Mouse (Mus musculus): Measurements from ENCODE around the gene Col4a1.

Gene Col4a1

DNA sequence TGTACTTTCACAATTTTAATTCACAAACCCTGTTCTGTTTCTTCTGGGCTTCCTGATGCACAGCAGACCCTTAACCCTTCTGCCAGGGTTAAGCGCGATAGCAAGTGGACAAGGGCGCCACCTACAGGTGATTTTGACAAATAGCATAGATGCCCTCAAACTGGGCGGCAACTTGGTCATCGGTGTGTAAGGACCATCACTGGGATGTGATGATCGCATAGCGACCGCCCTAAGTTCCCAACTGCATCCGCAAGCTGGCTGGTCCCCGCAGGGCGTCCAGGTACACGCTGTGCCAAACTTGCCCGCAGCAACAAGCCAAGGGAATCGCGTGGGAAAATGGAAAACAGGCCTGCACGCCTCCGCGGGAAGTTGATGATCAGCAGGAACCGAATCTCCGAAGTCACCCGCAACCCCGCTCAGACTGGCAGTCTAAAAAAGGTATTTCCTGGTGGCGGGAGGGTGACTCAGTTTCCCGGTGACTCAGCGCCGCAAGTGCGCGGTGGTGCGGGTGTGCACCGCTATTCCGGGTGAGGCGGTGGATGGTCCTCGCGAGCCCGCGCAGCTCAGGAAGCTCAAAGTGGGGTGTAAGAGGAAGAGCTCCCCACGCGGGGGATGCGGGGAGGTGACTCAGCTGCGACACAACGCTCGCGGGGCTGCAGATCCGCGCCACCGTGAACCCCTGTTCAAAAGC, 124.9 kb downstream of the Col4a1 start:
- in situ Hi-C loops (cut with MboI; ENCODE audit: low sequenced_read_pairs), result loop anchor here (25.0 kb wide), 1 partner anchor 750 kb away; no protein-coding TSS in a partner anchor

DNA sequence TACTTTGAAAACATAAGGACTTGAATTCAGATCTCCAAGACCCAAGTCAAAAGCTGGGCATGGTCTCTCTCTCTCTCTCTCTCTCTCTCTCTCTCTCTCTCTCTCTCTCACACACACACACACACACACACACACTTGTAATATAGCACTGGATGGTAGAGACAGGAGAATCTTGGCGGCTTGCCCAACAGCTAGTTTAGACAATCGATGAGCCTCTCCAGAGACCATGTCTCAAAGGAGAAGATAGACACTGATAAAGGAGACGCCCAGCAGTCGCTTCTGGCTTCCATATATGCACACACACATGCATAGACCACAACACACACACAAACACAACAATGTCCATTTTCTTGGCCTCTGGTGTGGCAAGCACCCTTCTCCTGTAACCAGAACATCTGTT, 126.2 kb downstream of the Col4a1 start:
- in situ Hi-C loops (cut with MboI; ENCODE audit: low sequenced_read_pairs), result loop anchor here (25.0 kb wide), 1 partner anchor 749 kb away; no protein-coding TSS in a partner anchor

DNA sequence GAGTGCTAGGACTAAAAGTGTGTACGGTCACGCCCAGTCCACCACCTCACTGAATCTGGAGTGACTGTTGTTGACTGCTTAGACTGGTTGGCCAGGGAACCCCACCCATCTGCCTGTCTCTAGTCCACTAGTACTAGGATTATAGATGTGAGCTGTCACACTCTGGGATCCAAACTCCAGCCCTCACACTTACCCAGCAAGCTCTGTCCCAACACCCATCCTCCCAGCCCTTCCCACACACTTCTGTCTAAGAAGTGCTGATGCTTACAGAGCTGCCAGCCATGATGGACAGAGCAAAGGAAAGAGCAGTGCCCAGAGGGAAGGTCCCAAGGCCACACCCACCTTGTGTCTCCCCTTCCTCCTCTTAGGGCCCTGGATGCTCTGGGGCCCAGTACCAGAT, 127.0 kb downstream of the Col4a1 start:
- in situ Hi-C loops (cut with MboI; ENCODE audit: low sequenced_read_pairs), result loop anchor here (25.0 kb wide), 1 partner anchor 748 kb away; no protein-coding TSS in a partner anchor

DNA sequence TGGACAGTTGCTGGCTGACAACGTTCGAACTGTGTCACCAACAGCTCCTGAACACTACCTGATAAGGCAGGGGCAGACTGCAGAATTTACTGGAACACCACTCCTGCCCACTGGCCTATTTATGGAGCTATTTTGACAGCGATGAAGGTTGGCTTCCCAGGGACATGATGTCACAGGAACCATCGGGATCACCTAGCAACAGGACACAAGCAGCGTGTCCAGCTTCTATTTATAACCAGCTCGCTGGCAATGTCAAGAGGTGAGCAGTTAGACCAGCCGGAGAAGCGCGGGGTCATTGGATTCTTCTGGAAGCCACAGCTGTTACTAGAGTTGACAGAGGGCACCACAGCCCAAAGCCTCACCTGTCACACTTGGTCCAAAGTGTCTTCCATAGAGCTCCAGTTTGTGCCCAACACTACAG, 129.0 kb downstream of the Col4a1 start:
- in situ Hi-C loops (cut with MboI; ENCODE audit: low sequenced_read_pairs), result loop anchor here (25.0 kb wide), 1 partner anchor 746 kb away; no protein-coding TSS in a partner anchor

DNA sequence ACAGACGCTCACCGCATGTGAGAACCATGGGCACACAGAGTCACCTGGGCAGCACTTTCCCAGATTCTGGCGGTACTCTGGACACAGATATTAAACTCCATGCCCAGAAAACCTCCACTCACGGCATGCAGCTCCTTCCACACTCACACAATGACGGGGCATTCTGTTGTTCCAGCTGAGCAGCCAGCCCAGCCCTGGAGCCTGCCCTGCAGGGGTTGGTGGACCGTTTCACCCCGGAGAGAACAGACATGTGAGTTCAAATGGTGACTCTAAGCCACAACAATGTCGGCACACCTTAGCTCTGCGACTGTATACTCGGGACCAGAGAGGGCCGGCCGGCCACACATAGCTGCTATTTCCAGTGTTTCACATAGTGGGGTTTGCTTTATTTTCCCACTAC, 130.0 kb downstream of the Col4a1 start:
- in situ Hi-C loops (cut with MboI; ENCODE audit: low sequenced_read_pairs), result loop anchor here (25.0 kb wide), 1 partner anchor 745 kb away; no protein-coding TSS in a partner anchor

DNA sequence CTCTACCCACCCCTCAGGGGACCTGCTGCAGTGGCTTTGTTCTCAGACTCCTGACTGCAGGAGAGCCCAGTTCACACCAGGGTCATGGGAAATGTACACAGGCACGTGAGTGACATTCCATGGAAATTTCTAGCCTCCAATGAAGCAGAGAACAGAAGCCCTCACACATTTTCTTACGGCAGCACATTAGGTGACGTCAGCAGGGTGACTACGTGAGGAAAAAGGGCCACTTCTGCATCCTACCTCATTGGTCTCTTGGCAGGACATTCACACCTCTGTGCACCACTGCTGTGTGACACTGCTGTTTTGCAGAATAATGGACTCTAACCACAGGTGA, 130.5 kb downstream of the Col4a1 start:
- in situ Hi-C loops (cut with MboI; ENCODE audit: low sequenced_read_pairs), result loop anchor here (25.0 kb wide), 1 partner anchor 745 kb away; no protein-coding TSS in a partner anchor

DNA sequence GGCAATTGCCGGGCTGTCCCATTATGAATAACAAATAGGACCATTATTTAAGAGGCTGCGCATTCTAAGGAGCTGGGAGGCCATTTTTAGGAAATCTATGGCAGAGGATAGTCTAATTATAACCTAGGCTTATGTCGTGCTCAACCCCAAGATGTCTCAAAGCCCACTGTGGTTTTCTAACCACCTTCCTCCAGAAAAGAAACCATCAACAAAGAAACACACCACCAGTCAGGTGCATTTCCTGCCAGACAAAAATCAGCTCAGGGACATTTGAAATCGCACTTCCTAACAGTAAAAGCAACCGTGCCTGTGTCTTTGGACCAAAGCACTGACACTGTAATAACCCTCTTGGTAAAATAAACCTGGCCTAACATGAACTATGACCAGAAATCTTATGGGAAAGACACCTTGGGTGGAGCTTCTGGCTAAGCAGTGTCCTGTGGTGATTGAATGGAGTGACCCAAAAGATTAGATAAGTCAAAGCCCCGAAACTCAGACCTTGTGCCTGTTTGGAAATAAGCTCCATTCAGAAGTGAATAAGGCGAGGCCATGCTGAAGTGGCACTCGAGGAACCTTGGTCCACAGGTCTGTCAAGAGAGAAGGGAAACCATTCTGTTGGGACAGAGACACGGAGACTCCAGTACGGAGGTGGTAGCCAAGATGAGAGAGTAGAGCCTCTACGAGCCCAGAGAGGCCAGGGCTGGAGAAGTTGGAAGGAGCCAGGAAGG, 131.0 kb downstream of the Col4a1 start:
- in situ Hi-C loops (cut with MboI; ENCODE audit: low sequenced_read_pairs), result loop anchor here (25.0 kb wide), 1 partner anchor 744 kb away; no protein-coding TSS in a partner anchor

DNA sequence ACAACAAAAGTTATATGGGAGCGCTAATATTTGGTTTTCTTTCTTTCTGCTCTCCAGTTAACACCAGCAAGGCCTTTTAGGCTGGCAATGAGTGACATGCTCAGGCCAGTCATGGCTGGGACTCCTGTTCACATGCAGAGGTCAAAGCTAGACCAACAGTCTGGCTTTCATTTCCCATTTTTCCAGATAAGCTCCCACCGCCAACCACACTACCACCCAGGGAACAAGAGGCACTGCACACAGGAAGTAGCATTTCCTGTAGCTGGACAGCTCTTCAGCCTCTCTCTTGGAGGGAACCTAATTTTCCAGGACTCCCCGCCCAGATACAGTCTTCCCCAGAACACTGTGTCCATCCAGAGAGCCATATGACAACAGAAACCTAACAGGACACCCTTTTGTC, 132.8 kb downstream of the Col4a1 start:
- in situ Hi-C loops (cut with MboI; ENCODE audit: low sequenced_read_pairs), result loop anchor here (25.0 kb wide), 1 partner anchor 743 kb away; no protein-coding TSS in a partner anchor

DNA sequence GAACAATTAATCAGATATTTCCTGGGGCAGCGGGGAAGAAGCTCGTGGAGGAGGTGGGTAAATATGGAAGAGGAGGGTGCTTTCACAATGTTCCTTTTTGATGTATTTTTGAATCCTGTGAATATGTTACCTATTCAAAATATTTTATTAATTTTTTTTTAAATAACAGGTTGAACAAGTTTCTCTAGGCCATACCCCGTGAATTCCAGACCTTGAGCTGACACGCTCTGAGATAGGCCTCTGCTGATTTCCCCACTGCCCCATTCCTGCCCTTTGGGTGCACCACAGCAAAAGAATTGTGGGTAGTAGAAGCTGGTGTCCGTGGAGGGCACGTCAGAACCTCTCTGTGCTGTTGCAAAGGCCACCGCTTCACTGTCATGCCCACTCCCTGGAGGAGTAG, 136.2 kb downstream of the Col4a1 start:
- in situ Hi-C loops (cut with MboI; ENCODE audit: low sequenced_read_pairs), result loop anchor here (25.0 kb wide), 1 partner anchor 739 kb away; no protein-coding TSS in a partner anchor

DNA sequence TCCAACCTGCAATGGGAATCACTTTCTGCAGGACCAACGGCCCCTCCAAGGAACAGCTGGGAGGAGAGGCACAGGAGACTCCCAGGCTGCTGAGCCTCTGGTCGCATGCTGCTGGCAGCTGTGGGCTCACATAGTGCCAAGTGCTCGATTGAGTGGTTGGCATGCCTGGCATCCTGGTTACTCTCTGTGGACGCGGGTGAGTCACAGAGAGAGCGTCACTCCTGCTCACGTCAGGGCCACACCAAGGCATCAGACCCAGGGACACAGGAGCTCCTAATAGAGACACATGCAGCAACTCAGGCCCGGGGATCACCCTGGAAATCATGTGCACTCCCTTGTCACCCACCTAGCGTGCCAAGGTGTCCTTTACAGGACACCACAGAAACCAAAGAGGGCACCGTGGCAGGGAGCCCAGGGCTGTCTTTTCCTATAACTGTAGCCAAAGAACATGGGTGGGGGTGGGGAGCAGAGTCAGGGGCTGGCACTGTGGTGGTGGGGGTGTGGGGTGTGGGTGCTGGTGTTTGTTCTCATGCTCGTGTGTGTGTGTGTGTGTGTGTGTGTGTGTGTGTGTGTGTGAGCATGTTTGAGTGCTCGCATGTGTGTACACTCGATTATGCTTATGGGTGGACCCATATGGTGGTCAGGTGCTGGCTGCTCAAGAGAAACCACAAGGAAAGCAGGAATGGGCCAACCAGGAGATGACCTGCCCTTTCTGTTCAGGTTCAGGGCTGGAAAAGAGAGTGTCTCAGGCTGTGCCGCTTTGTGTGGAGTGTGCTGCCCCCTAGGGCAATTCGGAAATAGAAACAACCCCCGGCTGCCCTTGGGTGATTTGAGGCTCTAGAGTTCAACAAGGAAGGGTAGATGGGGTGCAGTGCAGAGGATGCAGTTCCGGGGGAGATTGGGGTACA, 139.1 kb downstream of the Col4a1 start:
- in situ Hi-C loops (cut with MboI; ENCODE audit: low sequenced_read_pairs), result no loop called here

DNA sequence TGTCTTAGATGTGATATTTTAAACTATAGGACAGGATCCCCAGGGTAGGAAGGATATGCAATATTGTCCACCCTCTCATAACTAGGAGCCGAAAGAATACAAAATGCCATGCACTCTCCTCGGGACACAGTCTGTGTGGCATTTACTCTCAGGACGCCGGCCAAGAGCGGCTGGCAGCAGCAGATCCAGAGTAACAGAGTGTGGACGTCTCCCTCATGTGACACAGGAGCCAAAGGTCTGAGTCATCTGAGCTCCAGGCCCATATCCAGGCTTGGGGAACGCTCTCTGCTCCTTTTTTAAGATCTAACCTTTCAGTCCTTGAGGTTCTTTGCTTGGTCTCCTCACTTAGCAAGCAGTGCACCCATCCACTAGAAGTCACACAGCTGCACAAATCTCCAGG, 141.1 kb downstream of the Col4a1 start:
- in situ Hi-C loops (cut with MboI; ENCODE audit: low sequenced_read_pairs), result no loop called here

DNA sequence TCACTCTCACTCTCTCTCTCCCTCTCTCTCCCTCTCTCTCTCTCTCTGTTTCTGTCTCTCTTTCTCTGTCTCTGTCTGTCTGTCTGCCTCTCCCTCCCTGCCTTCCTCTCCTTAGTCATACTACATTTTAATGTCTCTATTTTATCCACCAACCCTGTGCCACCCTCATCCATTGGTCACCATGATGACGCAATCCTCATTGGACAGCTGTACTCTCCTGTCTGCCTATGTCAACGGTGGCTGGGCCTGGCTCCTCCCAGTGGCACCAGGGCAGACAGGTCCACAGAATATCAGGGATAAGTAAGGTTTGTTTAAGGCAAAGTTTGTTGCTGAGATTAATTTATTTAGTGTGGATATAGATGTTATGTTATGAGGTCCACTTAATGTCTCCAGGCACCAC, 143.2 kb downstream of the Col4a1 start:
- in situ Hi-C loops (cut with MboI; ENCODE audit: low sequenced_read_pairs), result loop anchor here (10.0 kb wide), 1 partner anchor 595 kb away; no protein-coding TSS in a partner anchor

DNA sequence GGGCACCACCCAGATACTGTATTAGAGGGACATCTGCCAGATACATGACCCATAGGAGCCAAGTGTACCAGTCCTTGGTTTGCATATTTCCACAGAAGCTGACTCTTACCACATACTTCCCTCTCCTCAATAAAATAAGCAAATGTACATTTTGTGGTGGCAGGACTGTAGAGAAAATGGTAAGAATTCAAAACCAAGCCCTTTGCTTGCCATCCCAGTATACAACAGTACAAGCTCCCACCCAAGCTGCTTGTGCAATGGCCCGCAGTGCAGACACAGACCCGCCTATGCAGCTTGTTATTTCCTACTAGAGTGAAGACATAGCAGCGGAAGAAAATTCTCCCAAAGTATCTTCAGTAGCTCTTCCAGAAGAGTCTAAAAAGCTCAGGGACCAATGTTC, 143.8 kb downstream of the Col4a1 start:
- in situ Hi-C loops (cut with MboI; ENCODE audit: low sequenced_read_pairs), result loop anchor here (10.0 kb wide), 1 partner anchor 594 kb away; no protein-coding TSS in a partner anchor

DNA sequence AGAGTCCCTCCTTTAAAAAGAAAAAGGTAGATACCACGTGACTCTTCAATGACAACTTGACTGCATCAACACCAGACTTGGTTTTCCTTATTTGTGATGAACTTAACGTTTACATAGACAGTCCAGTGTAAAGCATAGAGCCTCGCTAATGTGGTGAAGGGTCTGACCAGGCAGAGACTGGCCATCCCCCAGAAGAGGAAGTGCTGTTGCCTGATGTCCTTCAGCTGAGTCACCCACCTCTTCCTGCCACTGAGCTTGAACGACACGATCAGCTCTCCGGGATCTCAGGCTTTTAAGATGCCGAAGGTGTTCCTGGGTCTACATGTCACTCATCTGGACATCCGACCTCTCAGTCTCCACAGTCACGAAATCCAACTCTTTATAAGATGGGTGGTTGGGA, 144.7 kb downstream of the Col4a1 start:
- in situ Hi-C loops (cut with MboI; ENCODE audit: low sequenced_read_pairs), result loop anchor here (10.0 kb wide), 1 partner anchor 593 kb away; no protein-coding TSS in a partner anchor

DNA sequence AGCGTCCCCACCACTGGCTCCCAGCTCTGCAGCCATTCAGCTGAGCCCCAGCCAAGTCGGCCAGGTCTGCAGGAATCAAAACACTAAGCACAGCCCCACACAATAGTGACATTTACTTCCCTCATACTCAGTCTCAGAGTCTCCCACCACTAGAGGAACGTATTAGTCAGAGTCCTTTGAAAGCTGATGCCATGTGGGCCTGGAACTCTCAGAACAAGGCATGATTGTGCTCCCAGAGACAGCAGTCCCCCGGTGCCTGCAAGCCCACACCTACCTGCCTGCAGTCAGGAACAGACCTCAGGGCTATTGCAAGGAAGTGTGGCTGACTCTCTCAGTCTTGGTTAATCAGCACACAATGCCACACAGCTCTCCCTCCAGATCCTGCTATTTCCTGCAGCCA, 147.0 kb downstream of the Col4a1 start:
- in situ Hi-C loops (cut with MboI; ENCODE audit: low sequenced_read_pairs), result loop anchor here (10.0 kb wide), 1 partner anchor 591 kb away; no protein-coding TSS in a partner anchor

DNA sequence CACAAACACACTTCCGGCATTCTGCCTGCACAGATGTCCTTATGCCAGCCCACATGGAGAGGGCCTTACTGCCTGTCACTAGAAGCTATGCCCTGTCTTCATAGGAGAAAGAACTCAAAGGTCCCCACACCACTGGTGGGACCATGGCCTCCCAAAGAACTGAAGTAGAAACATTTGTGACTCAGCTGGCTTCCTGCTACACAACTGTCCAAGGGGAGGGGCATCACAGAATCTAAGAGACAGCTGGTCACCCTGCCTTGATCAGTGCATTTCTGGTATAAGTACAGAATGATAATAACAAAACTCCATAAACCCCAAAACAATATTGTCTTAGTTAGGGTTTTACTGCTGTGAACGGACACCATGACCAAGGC, 156.3 kb downstream of the Col4a1 start:
- in situ Hi-C loops (cut with MboI; ENCODE audit: low sequenced_read_pairs), result no loop called here

DNA sequence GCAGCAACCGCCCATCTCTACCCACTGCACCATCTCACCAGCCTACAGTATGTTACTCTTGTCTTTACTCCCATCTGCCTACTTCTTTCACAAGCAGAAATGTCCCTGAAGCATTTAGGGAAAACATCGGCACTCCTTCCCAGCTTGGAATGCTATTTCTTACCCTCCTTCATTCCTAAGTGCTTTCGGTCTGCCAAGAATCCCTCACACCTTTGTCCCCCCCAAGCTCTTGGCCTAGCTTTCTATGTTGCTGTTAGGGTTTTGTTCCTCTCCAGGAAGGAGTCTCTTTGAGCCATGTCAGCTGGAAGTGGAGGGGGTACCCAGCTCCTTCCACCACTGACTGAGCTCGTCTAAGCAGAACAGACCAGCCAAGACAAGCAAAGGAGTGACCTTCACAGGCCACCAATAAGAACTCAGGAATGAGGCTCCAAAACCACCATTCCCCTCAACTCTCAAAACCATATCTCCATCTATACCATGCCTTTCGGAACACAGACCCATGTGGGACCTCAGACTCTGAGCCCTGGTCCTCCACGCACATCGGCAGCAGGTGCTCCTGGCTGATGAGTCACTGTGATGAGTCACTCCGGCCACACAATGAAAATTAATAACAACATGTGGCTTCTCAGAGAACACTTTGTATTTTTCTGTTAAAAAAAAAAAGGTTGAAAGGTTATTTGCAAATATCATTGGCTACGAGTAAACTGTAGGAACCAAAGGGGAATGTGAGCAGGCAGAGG, 156.9 kb downstream of the Col4a1 start:
- in situ Hi-C loops (cut with MboI; ENCODE audit: low sequenced_read_pairs), result no loop called here

DNA sequence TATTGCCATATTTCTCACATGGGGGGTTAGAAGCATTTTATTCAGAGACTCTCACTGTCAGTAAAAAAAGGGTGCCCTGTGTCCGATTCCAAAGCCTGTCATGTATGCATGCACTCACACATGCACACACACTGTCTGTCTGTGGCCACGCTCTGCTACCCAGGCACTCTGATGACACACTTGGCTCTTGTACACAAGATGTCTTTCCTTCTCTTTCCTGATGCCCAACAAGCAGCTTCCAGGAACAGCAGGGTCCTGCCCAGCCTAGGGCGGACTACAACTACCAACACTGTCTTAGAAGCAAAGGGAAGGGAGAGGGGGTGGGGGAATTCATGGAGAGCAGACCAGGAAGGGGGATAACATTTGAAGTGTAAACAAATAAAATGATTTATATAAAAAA, 162.4 kb downstream of the Col4a1 start:
- in situ Hi-C loops (cut with MboI; ENCODE audit: low sequenced_read_pairs), result no loop called here

DNA sequence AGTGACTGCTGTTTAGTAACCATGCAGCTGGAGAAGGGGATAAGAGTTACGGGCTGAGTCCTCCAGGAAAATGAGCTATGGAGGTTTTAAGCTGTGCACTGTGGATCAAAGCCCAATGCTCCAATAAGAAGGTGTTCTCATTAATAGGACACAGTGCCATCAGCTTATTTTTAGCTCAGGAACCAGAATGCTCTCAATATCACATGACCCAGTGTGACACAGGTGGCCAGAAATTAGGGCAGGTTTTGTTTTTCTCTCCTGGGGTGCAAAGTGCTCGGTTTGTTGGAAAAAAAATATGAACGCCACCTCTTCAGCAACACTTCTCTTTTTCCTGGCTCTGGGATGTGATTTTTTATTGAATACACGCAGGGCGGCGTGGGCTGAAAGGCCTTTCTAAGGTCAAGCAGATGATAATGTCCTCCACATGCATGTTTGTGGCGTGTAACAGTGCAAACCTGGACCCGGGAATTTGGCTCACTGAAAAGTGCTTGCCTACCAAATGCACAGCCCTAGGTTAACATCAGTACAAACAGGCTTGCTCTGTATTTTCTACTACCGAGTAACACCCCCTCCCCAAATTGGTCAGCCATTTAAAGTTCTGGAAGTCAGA, 163.3 kb downstream of the Col4a1 start:
- in situ Hi-C loops (cut with MboI; ENCODE audit: low sequenced_read_pairs), result no loop called here

DNA sequence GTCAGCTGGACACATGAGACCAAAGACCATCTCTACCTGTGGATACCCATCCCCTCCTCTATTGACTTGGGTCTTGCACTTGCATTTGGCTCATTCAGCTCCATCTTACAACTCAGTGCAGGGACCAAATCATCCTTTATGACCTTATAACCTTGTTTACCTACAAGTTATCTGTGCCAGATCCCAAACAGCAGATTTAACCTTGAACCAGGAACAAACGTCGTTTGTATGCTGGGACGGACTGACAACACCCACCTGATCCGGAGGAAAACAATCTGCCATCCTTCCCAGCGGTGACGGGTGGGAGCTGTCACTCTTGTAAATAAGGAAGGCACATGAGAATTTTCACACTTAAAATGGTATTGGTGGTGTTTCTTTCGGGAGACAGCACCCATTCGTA, 163.8 kb downstream of the Col4a1 start:
- in situ Hi-C loops (cut with MboI; ENCODE audit: low sequenced_read_pairs), result no loop called here

Data from CH12F3 (cell line).